Comparison of ENCODE assay signal across 8 mouse cellular contexts in the genomic region with DNA sequence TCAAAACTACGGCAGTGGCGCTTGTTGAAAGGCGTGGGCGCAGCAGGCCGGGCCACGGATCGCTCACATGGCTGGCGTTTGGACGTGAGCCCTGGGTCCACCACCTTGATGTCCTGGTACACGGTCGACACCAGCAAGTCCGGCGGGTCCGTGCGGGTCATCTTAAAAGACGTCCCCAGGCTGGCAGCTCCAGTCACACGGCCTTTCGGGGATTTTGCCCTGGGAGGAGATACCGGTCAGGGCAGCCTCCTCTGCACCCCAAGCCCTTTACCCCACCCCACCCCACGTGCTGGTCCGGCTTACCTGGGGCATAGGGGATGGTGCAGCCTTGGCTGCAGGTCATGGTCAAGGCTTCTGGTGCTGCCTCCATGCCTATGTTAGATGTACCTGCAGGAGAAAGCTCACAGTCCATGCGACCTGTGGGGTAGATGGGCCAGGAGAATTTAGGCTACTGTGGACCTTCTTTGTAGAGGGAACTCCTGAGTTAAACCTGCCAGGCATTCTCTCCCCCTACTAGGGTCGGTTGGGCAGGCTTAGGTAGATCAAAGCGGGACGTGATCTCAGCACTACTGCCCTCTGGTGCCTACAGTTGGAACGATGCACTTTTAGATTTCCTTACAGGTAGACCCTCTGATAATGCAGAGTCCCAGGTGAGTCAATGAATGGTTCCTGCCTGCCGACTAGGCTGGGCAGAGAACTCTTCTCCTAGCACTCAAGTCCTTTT. TPM values are rescaled to one million over a fixed set of nuclear protein-coding genes. Genes with fewer than 3 reads are reported as not detected.
DNase-seq lines count a peak whose midpoint lies in the region; ATAC-seq lines count a peak whose summit lies in the region.

No protein-coding gene starts in this region.

- peaks cover 49% of the 10 kb centered on the region for H3K27me3 ChIP-seq in heart, embryonic 16.5 days (ENCODE audit: control insufficient read depth, insufficient read depth, low read length)
- no peaks in the 10 kb centered on the region for H3K27me3 ChIP-seq in splenic B cell, adult 2 months (ENCODE audit: control insufficient read depth, insufficient read depth, low read length, poor library complexity, severe bottlenecking)

- ATAC-seq in heart, embryonic 16.5 days (replicated peaks; ENCODE audit: extremely low read depth, insufficient read depth, low FRiP score), result no peak

- peaks cover 42% of the 10 kb centered on the region for H3K4me1 ChIP-seq in heart, embryonic 16.5 days (ENCODE audit: control insufficient read depth, insufficient read depth, low read length)

- peaks cover 5% of the 10 kb centered on the region for H3K36me3 ChIP-seq in heart, embryonic 16.5 days (ENCODE audit: control insufficient read depth, insufficient read depth)
- no peaks in the 10 kb centered on the region; the same call in 1 of the 2 replicates for H3K36me3 ChIP-seq in splenic B cell, adult 2 months (ENCODE audit: control insufficient read depth, insufficient read depth, low read length, poor library complexity, severe bottlenecking)

- no peaks in the 10 kb centered on the region for H3K9me3 ChIP-seq in heart, embryonic 16.5 days (replicated peaks; ENCODE audit: control insufficient read depth, low read length)

- no peak overlapping the region for H3K27ac ChIP-seq in heart, embryonic 16.5 days (ENCODE audit: low read length)

- H3K9ac ChIP-seq in heart, embryonic 16.5 days (ENCODE audit: low read length), result no peak overlapping the region

- H3K4me2 ChIP-seq in heart, embryonic 16.5 days (ENCODE audit: low read depth, low read length), result peak overlapping the region; percentile 51

- WGBS in heart, embryonic 16.5 days, result 3% methylated on average over 27 of the region's 27 CpGs

- peak overlapping the region; percentile 37 for H3K4me3 ChIP-seq in heart, embryonic 16.5 days (ENCODE audit: low read length)

- DNase-seq in layer of hippocampus, adult 8-10 months (ENCODE audit: low spot score in 2 of 2), result peak; percentile 43 to 50
- DNase-seq in layer of hippocampus, adult 9-10 months (ENCODE audit: low spot score), result no peak
- DNase-seq in cerebellum, adult 9-10 months, result peak; percentile 93
- DNase-seq in layer of hippocampus, postnatal 14 days (ENCODE audit: low spot score in 2 of 2), result peak; percentile 27 to 63
- peak; percentile 39 for DNase-seq in mesoderm, embryonic 11.5 days (ENCODE audit: low read depth, low spot score)
- peak; percentile 83 for DNase-seq in splenic B cell, adult 2 months (ENCODE audit: low read depth, low spot score)
- no peak for DNase-seq in testis, postnatal 14 days (ENCODE audit: low spot score)

RNA-seq across cellular contexts. Expression of gene Ajm1, which starts 1.7 kb away (rescaled TPM):
- 100 to 1,000 TPM in 1 of 4 experiments, 10 to 100 TPM in 3; 82.9 to 103 (median 92.4) TPM for total RNA-seq in layer of hippocampus, adult 8-10 months (2022)
- polyA plus RNA-seq in heart, embryonic 16.5 days (2015; fragmentation: Nextera tagmentation; extraction: Ambion mirVana), result 0.05 and 0.10 TPM in 2 replicates
- 100 to 1,000 TPM in 1 of 2 experiments, 10 to 100 TPM in 1; 99.8 to 103 TPM for total RNA-seq in layer of hippocampus, postnatal 14 days (2021)

RNA-seq across cellular contexts. Expression of gene Phpt1, which starts 4.9 kb away (rescaled TPM):
- total RNA-seq in layer of hippocampus, adult 8-10 months (2022), result 10 to 100 TPM; 64.6 to 76.6 (median 69.6) TPM
- polyA plus RNA-seq in heart, embryonic 16.5 days (2015; fragmentation: Nextera tagmentation; extraction: Ambion mirVana), result 180 and 190 TPM in 2 replicates
- total RNA-seq in layer of hippocampus, postnatal 14 days (2021), result 10 to 100 TPM; 81.2 to 83.8 TPM

RNA-seq across cellular contexts. Expression of gene Mamdc4, which starts 5.3 kb away (rescaled TPM):
- total RNA-seq in layer of hippocampus, adult 8-10 months (2022), result 1 to 10 TPM in 3 of 4 experiments, under 1 TPM in 1; 0.96 to 3.8 (median 2.0) TPM
- polyA plus RNA-seq in heart, embryonic 16.5 days (2015; fragmentation: Nextera tagmentation; extraction: Ambion mirVana), result 2.7 and 19.0 TPM in 2 replicates
- total RNA-seq in layer of hippocampus, postnatal 14 days (2021), result 1 to 10 TPM; 1.7 to 2.6 TPM

RNA-seq across cellular contexts. Expression of gene Edf1, which starts 22.3 kb away (rescaled TPM):
- total RNA-seq in layer of hippocampus, adult 8-10 months (2022), result 100 to 1,000 TPM; 124 to 203 (median 161) TPM
- polyA plus RNA-seq in heart, embryonic 16.5 days (2015; fragmentation: Nextera tagmentation; extraction: Ambion mirVana), result 288 and 303 TPM in 2 replicates
- total RNA-seq in layer of hippocampus, postnatal 14 days (2021), result 100 to 1,000 TPM; 214 to 226 TPM

RNA-seq across cellular contexts. Expression of gene Rabl6, which starts 28.4 kb away (rescaled TPM):
- total RNA-seq in layer of hippocampus, adult 8-10 months (2022), result 100 to 1,000 TPM; 127 to 168 (median 150) TPM
- 42.7 and 48.9 TPM in 2 replicates for polyA plus RNA-seq in heart, embryonic 16.5 days (2015; fragmentation: Nextera tagmentation; extraction: Ambion mirVana)
- total RNA-seq in layer of hippocampus, postnatal 14 days (2021), result 100 to 1,000 TPM; 105 to 107 TPM

Comparison
In these comparisons a context has a peak if more than half of its experiments do, and no peak if none do; other contexts are left out.
1. DNase-seq: peak in layer of hippocampus, adult 8-10 months (2 of 2), cerebellum, adult 9-10 months (single experiment), layer of hippocampus, postnatal 14 days (2 of 2), mesoderm, embryonic 11.5 days (single experiment) and splenic B cell, adult 2 months (single experiment); none in layer of hippocampus, adult 9-10 months (single experiment) and testis, postnatal 14 days (single experiment).